Mouse (Mus musculus) adrenal gland, adult 18-20 months (tissue): ENCODE measurements around the gene Orc4. TPM values are rescaled to one million over a fixed set of nuclear protein-coding genes. Genes with fewer than 3 reads are reported as not detected.
"Not testable (repeated sequence)": the region's sequence is repeated elsewhere in the genome, so short reads cannot be mapped to it uniquely, and the experiment has no call there.

Source experiments
- DNase-seq, 2 experiments: peaks; one replicate each; pipeline ENCODE4 v3.0.0; 2021 to 2022; ENCODE audit warnings: low spot score in 2 of 2
- long read RNA-seq, 2 experiments: library from polyadenylated mRNA; stranded (forward); transcript quantifications; one replicate each; pipeline ENCODE4 v2.0.0; 2021
- total RNA-seq, 2 experiments: library from RNA; stranded (reverse); gene quantifications; 1 replicate in 1 of 2; 2 replicates in 1 of 2; pipeline ENCODE4 v1.2.3; 2021

The Orc4 gene
- 10 to 100 TPM; 57.0 to 69.5 TPM for total RNA-seq
- long read RNA-seq, experiment 1, full-length matches to known transcripts = 13 of 27 reads
- long read RNA-seq, experiment 1, partial matches to known transcripts = 1 of 27 reads
- long read RNA-seq, experiment 1, other reads (novel, unspliced or antisense) = 13 of 27 reads
- long read RNA-seq, experiment 2, full-length matches to known transcripts = 48 of 89 reads
- long read RNA-seq, experiment 2, partial matches to known transcripts = 5 of 89 reads
- long read RNA-seq, experiment 2, other reads (novel, unspliced or antisense) = 36 of 89 reads

DNA sequence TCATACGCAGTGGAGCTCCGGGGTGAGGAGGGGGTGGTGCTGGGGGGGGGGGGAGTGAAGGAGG lies at the start of gene Orc4:
TSS of gene Orc4 (minus strand) at position 26 of the 64 bp plus-strand sequence.
- no peak for DNase-seq

DNA sequence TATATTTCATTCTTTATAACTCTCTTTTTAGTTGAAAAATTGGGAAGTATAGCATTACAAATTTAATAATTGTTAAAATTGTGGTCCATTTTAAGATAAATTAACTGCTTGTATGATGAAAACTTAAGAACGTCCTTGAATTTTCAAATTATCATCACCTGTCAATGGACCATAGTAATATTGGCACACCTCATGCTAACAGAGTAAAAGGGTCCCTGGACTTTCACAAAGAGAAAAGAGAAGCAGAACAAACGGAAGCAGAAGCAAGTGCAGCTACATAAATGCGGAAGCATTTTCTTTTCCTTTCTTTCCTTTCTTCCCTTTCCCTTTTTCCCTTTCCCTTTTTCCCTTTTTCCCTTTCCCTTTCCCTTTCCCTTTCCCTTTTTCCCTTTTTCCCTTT lies 40.2 kb upstream of the Orc4 start:
- DNase-seq = no peak

DNA sequence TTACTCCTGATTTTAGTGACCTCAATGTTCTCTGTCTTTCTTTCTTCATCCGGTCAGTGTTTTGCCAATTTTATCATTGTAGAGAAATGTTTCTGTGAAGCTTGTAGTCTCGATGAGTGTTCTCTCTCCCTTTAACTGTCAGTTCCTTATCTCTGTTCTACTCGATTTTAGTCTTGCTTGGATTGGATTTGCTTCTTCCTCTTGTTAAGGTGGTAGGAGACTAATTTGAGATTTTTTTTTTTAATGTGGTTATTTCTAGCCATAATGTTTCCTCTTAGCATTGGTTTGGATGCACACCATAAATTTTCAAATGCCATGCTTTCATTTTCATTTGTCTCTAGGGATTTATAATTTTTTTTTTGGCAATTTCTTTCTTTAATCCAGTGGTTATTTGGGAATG lies 28.8 kb upstream of the Orc4 start:
- DNase-seq = no peak

DNA sequence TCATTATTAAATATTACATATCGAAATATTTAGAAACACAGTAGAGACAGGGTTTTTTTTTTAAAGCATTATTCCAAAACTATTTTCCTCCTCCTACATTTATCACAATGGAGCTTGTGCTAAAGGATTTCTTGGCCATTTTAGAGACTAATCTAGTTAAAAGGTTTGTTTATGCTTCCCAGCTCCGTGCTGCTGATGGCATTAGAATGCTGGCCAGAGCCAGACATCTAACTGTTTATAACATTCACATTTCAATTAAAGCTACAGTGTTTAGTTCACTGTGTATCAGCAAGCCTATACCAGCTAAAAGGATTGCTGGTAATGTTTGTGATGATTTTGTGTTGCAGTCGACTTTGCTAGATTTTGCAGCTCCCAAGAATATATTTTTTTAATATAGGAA lies 6.5 kb upstream of the Orc4 start:
- DNase-seq = no peak

DNA sequence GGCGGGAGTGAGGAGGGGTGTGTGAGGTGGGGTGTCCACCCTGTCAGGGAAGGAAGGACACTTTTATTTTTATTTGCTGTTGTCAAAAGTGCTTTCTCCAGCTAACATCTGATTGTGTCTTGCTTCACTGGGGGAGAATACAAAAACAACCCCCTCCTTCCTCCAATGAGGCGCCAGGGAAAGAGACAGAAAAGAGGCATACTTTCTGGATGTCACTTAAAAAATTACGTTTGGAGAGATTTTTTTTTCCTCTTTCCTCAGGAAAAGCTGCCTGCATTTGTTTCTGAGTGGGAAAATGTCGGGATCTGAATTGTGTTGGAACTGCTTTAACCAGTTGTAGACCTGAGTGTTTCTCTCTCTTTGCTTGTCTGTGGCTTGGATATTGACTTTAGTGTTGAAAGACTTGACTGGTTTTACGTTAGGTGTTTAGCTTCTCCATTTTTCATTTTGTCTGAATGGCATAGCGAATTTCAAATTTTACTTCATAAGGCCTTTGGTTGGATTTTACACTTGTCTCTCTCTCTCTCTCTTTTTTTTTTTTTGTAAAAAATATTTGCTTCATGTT lies 321 bp upstream of the Orc4 start:
- no peak for DNase-seq

DNA sequence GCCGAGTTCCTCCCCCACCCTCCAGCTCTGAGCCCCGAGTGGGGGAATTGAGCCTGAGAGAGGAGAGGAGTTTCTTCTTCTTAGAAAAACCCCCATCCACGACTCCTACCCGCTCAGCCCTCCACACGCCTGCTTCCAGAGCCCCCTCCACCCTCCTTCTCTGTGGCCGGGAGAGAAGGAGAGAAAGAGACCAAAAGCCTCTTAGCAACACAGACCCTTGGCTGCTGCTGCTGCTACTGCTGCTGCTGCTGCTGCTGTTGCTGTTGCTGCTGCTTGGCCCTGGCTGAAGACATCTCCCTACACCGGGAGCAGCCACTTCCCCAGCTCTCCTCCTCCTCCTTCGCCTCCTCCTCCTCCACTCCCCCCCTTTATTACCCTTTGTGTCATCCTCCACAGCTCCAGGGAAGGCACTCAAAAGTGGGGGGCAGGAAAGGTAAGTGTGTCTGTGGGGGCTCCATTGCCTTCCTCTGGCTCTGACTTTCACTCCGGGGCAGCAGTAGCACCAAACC lies 280 bp downstream of the Orc4 start:
- DNase-seq = peak; percentile 31 to 37

DNA sequence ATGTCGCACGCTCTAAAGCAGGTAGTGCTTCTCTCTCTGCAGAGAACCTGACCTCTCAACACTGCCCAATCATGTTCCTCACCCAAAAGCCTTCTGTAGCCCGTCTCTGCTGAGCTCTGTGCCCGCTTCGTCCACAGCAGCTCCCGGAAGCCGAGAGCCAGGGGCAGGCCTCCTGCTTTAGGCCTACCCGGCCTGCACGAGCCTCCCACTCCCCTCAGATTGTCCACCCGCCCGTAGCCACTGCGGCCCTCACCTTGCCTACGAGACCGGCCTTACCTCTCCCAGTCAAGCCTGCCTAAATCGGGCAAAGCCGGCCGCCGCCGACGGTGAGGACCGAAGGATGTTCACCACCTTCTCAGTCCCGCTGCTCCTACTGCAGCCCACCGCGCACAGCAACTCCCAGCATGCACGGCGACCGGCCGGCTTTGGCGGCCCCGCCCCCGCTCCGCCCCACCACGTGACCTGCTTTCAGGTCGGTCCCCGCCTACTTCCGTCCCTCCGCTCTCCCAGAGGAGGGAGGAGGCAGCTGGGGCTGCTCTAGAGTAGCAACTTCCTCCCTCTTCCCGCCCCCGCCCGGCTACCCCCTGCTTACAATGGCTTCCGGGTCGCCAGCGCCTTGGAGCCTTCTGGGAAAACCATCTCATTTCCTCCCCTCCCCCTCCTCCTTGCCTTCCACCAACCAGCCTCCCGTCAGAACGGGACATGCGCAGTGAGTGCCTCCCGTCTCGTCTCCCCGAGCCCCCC lies 1.1 kb downstream of the Orc4 start, which contains the start of gene Mbd5:
TSS of gene Mbd5 (plus strand) at position 668 of the 744 bp plus-strand sequence.
- DNase-seq = peak; percentile 97 to 98

DNA sequence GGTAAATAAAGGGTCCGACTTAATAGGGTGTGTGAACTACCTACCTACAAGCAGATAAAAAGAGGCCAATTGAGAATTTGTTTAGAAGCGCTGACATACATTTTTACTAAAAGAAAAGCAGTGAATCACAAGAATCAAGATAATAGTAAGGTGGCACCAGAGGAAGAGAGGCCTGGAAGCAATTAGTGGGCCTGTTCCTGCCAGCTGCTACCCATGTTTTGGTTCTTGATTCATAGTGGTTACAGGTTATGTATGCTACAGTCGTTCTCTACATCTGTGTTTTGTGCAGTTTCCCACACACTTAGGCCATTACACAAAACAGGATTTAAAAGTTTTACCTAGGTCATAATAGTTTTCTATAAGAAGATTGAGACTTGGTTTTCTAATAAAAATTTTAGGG lies 2.3 kb downstream of the Orc4 start:
- no peak for DNase-seq

DNA sequence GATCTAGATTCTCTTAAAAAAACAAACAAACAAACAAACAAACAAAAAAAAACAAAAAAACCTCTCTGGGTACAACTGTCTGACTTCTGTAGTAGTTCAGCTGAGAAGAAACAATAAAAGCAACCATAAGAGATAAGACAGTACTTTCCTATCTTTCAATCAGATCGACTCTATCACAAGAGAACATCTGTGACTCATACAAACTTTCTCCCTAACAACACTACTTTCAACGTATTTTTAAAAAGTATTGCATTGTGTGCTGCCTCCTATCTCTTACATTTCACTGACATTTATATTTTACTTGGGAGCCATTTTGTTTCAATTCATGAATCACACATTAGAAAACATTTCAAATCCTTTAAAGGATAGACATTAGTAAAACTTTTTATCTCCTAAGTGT lies 15.0 kb downstream of the Orc4 start:
- DNase-seq = no peak

DNA sequence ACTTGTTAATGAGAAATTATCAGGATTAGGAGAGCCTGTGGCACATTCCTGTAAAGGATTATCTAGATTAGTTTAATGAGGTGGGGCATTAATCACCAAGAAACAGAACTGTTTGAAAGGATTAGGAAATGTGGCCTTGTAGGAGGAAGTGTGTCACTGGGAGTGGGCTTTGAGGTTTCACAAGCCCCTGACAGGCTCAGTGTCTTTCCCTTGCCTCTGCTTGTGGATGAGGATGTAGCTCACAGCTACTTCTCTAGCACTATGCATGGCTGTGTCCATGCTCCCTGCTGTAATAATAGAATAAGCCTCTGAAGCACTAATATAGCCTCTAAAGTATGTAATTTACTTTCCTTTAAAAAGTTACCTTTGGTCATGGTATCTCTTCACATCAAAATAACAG lies 34.2 kb downstream of the Orc4 start:
- no peak for DNase-seq

DNA sequence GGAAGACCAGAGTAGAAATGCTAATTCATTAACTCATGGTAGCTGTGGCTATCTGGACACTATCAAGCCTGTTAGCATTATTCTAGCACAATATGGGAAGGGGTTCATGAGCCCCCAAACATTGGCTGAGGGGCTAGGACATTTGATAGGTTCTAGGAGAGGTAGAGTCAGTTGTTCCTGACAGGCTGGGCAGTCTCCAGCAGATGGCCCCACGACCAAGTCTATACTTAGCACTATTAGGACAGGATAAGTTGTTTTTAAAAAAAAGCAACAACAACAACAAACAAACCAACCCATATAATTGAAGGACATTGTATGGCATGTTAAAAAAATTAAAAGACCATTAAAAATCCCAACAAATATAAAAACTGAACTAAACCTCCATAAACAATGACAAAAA lies 35.9 kb downstream of the Orc4 start:
- no peak for DNase-seq

DNA sequence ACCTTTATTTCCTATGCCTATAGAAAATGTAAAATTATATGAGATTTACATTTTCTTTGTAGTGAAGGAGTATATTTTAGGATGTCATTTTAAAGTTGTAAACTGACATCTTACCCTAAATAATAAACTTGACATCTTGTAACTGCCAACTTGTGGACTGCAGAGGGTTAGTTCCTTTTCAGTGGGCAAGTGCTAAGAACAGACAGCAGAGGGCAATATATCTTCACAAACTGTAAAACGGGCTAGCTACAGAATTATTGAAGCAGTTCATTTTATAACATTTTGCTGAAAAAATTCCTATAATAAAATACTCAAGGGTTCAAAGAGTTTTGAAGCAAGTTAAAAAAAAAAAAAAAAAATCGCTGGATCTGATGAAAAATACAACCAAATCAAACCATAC lies 41.2 kb downstream of the Orc4 start:
- no peak for DNase-seq

DNA sequence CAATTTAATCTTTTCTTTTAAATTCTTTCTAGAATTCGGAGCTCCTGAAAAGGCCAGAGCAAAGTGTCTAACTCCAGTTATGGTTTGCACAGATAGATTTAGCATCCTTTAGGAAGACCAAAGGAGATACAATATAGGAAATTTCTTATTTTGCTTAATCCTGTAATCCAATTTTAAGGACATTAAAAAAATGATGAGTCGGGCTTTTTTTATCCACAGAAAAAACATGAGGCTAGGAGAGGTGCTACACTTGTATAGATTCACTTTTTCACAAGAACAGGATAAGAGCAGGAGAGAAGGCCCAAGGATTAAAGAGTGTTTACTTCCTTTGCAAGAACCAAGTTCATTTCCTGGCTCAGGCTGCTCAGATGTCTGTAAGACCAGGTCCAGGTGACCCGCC lies 54.9 kb downstream of the Orc4 start:
- DNase-seq = no peak

DNA sequence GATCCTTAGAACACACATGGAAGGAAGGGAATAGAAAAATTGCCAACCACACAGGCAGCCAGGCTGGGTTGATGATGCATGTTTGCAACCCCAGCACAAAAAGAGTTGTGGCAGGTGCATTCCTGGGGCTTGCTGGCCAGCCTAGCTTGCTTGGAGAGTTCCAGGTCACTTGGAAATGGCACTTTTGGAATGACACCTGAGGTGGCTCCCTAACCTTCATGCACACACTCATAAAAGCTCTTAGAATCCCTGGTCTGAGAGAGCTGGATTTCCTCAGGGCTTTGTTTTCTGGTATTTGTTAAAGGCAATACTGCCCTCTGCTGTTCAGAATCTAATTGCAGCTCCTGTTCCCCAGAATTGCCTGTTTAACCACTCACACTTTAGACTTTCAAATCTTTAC lies 64.1 kb downstream of the Orc4 start:
- DNase-seq = peak; percentile 24 to 52

DNA sequence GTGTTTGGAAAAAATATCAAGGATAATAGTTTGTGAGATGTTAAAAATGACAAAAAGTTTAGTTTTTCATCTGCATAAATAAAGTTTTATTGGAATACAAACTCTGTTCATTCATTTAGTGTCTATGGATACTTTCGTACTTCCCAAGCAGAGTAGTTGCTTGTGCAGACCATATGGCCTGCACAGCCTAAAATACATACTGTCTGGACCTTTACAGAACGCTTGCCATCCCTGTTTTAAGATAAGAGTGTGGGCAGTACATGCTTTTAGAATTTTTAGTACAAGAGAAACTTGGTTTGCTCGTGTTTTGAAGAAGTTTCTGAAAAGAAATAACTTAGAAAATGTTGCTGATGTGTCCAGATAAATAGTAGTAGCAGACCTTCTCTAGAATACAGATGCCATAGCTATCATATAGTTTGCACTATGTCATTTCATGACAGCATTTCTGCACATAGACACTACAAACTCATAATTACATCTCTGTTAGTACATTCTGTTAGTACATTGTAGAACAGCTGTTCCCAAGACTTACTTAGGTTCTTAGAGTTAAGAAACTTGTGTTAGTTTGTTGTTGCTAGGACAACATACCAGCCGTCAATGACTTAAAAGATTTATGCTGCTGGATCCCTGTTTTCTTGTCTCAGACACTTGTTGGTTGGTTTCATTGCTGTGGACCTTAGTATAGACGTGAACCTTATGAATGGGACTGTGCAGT lies 81.7 kb downstream of the Orc4 start:
- DNase-seq = no peak

DNA sequence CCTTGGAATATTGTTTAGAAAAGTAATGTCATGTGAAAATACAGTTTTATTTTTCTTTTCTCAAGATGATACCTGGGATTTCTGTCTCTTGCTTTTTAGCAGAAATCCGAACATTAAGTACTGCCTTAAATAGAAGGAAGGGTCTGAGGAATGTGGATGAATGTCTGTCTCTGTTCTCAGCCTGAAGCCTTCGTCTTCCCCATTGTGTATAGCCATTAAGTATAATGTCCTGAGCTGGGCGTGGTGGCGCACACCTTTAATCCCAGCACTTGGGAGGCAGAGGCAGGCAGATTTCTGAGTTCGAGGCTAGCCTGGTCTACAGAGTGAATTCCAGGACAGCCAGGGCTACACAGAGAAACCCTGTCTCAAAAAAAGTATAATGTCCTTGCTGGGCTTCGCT lies 84.5 kb downstream of the Orc4 start:
- not testable (repeated sequence) for DNase-seq

Other genes starting within 250 kb of the Orc4 start
- gene Acvr2a, start 136.2 kb downstream of the Orc4 start, total RNA-seq = 10 to 100 TPM; 13.5 to 18.6 TPM
- gene Mbd5, start 769 bp downstream of the Orc4 start, total RNA-seq = 10 to 100 TPM; 31.4 to 36.5 TPM